Mouse (Mus musculus): ENCODE results near the gene Dnajc17. TPM values are rescaled to one million over a fixed set of nuclear protein-coding genes. Genes with fewer than 3 reads are reported as not detected.

Dnajc17 gene
- total RNA-seq, 2 experiments from 2014 or later = 22.0 to 60.6 TPM

GRCm38 (mm10) chr2:119202914-119203453 is 5.6 kb downstream of the Dnajc17 start:
- no peak for ATAC-seq (replicated peaks; ENCODE audit: poor library complexity, severe bottlenecking)

DNA sequence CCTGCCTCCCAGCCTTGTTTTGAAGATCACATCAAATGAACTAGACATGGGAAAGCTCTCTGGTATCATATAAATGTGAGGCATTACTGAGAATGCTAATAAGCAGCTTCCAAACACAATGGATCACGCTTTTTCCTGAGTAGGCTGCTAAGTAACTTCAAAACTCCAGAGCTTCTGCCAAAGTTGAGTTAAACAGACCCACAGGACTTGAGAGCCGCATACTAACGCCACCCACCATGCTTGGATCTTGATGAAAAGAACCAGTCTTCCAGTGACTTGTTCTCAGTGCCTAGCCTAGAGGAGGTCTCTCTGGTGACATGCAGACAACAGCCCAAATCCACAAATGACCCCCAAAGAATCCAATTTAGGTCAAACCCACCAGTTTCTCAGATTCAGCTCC is 9.7 kb downstream of the Dnajc17 start:
- no peak for ATAC-seq (replicated peaks; ENCODE audit: poor library complexity, severe bottlenecking)

DNA sequence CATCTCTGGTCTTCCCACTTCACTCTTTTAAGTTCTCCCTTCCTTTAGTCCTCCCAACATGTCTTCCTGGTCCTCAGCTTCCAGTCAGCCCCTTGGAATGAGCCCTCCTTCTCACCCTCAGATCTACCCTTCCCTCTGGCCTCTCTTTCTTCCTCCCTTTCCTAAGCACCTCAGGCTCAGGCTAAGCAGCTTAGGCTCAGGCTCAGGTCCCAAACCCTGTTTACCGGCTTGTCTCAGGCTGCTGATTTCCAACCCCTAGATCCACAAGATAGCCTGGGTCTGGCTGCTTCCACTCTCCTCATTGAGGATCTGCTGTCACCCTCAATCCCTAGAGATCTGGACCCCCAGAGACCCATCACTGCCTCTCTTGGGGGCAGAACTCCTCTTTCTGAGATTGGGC is 10.5 kb downstream of the Dnajc17 start:
- ATAC-seq (replicated peaks; ENCODE audit: poor library complexity, severe bottlenecking) = no peak

DNA sequence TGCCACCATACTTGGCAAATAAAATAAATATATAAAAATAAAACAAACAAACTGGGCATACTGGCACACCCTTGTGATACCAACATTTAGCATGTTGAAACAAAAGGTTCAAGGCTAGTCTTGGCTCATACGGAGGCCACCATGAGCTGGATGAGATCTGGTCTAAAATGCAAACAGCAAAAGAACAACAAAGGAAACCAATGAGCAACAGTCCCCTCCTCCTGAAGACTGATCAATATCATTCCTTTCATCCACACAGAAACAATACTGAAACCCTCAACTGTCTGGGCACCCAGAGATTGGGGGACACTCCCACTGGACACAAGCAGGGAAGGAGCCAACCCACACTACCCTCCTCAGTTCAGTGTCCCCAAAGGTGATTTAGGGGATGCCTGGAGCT is 11.1 kb downstream of the Dnajc17 start:
- ATAC-seq (replicated peaks; ENCODE audit: poor library complexity, severe bottlenecking) = no peak

GRCm38 (mm10) chr2:119196316-119197108 is 12.1 kb downstream of the Dnajc17 start:
- no peak for ATAC-seq (replicated peaks; ENCODE audit: poor library complexity, severe bottlenecking)

GRCm38 (mm10) chr2:119194140-119194539 is 14.5 kb downstream of the Dnajc17 start:
- ATAC-seq (replicated peaks; ENCODE audit: poor library complexity, severe bottlenecking) = no peak

GRCm38 (mm10) chr2:119190969-119191368 is 17.6 kb downstream of the Dnajc17 start:
- no peak for ATAC-seq (replicated peaks; ENCODE audit: poor library complexity, severe bottlenecking)

DNA sequence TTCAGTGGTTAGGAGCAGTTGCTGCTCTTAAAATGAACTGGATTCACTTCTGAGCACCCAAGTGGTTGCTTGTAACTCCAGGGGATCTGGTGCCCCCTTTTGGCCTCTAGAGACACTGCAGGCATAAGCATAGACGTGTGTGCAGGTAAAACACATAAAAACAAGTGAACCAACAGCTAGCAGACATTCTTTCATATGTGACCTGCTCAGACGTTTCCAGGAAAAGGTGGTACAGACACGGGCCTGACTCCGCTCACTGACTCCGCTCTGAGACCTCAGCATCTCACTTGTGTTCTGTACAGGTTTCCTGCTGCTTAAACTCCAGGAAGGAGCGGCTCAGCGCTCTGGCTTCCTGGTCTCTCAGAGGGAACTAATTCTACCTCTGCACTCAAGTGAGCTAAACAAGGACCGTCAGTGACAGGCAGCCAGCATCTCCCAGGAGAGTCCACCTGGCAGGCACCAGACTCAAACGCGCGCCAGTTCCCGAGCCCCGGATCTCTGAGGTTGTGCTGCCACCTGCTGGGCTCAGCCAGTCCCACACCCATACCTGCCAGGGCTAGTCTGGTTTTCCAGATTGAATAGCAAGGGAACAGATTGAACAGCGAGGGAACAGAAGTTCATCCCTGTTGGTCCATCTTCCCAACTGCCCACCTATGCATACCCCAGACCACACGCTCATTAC is 19.4 kb downstream of the Dnajc17 start:
- peak; percentile 99 for ATAC-seq (replicated peaks; ENCODE audit: poor library complexity, severe bottlenecking)

DNA sequence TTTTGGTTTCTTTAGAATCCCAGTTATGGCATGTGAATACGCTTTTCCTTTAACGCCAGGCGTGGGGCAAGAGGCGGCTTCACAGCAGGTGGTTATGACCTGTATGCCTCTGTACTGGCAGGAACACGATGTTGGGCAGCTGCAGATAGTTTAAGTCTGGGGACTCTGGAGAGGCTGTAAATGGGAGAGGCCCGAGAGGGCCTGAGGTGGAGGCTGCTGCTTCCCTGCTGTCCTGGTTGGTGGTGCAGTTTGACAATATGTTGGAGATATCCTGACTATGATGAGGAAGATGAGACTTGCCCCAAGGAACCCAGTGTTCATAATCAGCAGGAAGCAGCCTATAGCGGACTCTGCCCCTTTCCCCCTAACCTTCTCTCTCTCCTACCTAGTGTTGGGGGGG is 25.7 kb downstream of the Dnajc17 start:
- no peak for ATAC-seq (replicated peaks; ENCODE audit: poor library complexity, severe bottlenecking)

- ATAC-seq (replicated peaks; ENCODE audit: poor library complexity, severe bottlenecking) = no peak
These were observed 31.1 kb downstream of the Dnajc17 start for GRCm38 (mm10) chr2:119177384-119177939.

GRCm38 (mm10) chr2:119176761-119177160 is 31.8 kb downstream of the Dnajc17 start:
- no peak for ATAC-seq (replicated peaks; ENCODE audit: poor library complexity, severe bottlenecking)

- no peak for ATAC-seq (replicated peaks; ENCODE audit: poor library complexity, severe bottlenecking)
These were observed 33.0 kb downstream of the Dnajc17 start for GRCm38 (mm10) chr2:119175614-119176013.

GRCm38 (mm10) chr2:119174866-119175265 is 33.7 kb downstream of the Dnajc17 start:
- no peak for ATAC-seq (replicated peaks; ENCODE audit: poor library complexity, severe bottlenecking)

DNA sequence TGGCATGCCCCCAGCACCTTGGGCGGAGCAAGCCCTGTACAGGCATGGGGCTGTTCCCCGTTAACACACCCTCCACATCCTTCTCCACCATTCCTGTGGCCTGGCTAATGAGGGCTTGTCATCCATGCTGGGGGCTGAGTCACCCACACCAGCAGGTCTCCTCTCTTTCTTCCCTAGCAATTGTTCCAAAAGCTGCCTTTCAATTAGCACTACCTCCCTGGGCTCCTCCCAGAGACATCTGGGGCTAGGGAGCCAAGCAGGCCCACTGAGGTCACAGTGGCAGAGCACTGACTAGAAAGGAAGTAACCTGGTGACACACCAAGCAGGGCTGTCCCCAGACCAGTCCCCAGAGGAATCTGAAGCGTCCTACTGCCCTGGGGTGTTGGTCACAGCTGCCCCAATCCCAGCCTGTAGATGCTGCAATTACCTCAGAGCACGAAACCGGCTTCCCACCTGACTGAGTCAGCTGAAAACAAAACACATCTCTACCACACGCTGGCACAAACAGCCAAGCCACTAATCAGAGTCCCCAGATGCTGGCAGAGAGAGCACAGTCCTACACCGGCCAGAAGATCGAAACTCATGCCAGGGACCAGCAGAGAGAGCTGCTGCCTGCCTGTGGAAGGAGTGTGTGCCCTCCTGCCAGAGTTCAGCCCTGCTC is 34.5 kb downstream of the Dnajc17 start, which contains the start of gene Gm14137:
TSS of gene Gm14137 (plus strand) at position 519 of the 661 bp plus-strand sequence.
- ATAC-seq (replicated peaks; ENCODE audit: poor library complexity, severe bottlenecking) = no peak

DNA sequence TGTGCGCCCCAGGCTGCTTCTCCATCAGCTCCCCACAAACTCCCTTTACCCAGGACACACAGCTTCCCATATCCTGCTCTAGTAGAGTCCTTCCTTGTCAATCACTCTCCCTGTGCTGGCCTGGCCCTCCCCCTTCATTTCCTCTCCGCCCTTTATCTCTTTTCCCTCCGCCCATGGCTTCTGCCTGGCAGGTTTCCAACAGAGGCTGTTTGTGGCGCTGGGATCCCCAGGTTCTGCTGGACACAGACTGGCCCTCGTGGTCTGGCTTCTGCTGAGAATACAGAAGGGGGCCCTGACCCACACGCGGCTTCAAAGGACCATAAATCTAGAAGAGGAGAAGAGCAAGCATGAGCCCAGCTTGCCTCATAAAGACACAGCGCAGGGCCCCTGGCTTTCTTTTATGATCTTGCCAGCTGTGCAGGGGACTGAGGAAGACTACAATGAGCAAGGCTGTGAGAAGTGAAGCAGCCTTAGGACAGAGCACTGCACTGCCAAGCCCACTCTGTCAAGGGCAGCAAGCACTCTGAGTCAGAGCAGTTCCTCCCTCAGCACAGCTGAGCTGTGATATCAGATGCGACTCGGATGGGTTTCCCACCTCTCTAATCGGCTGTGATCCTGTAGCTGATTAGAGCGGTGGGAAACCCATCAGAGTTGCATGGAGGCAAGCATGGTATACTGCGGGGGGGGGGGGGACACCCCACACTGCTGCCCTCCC is 35.6 kb downstream of the Dnajc17 start:
- peak; percentile 44 for ATAC-seq (replicated peaks; ENCODE audit: poor library complexity, severe bottlenecking)

GRCm38 (mm10) chr2:119172446-119172845 is 36.1 kb downstream of the Dnajc17 start:
- ATAC-seq (replicated peaks; ENCODE audit: poor library complexity, severe bottlenecking) = no peak

GRCm38 (mm10) chr2:119171574-119171973 is 37.0 kb downstream of the Dnajc17 start:
- ATAC-seq (replicated peaks; ENCODE audit: poor library complexity, severe bottlenecking) = no peak

GRCm38 (mm10) chr2:119170282-119170681 is 38.3 kb downstream of the Dnajc17 start:
- no peak for ATAC-seq (replicated peaks; ENCODE audit: poor library complexity, severe bottlenecking)

- ATAC-seq (replicated peaks; ENCODE audit: poor library complexity, severe bottlenecking) = no peak
These were observed 40.7 kb downstream of the Dnajc17 start for GRCm38 (mm10) chr2:119167866-119168256.
